Mouse (Mus musculus) MEL (cell line): ENCODE results near the gene Tspan9. TPM values are rescaled to one million over a fixed set of nuclear protein-coding genes. Genes with fewer than 3 reads are reported as not detected.

Experiments
- DNase-seq: peaks from one replicate; pipeline ENCODE4 v3.0.0; 2011; ENCODE audit warnings: low read depth, low spot score
- H3K27ac ChIP-seq: 2 replicates; pipeline ENCODE4 v1.5.1; 2012; ENCODE audit warnings: low read depth, mild to moderate bottlenecking, control low read depth, low read length, moderate library complexity; ENCODE audit not compliant: control insufficient read depth
- H3K27me3 ChIP-seq, 2 experiments: fragments of 150-350 bp in 1 of 2; sonication (generic) in 1 of 2; 2 replicates each; pipeline ENCODE4 v1.6.1; 2012; ENCODE audit warnings: low read length in 2 of 2, mild to moderate bottlenecking in 2 of 2, improper control_type of control experiment in 1 of 2, moderate library complexity in 1 of 2; ENCODE audit not compliant: insufficient read depth in 2 of 2, control insufficient read depth in 1 of 2
- H3K36me3 ChIP-seq, 2 experiments: 2 replicates each; pipeline ENCODE4 v1.6.1; 2012 to 2014; ENCODE audit warnings: low read length in 2 of 2, improper control_type of control experiment in 1 of 2, inconsistent platforms in 1 of 2, mild to moderate bottlenecking in 1 of 2; ENCODE audit not compliant: insufficient read depth in 2 of 2, control insufficient read depth in 1 of 2
- H3K4me1 ChIP-seq, 2 experiments: fragments of 150-350 bp in 1 of 2; sonication (generic) in 1 of 2; 2 replicates each; pipeline ENCODE4 v1.6.1; 2012; ENCODE audit warnings: low read length in 2 of 2, improper control_type of control experiment in 1 of 2, mild to moderate bottlenecking in 1 of 2; ENCODE audit not compliant: insufficient read depth in 2 of 2, control insufficient read depth in 1 of 2
- H3K4me3 ChIP-seq, 2 experiments: fragments of 150-350 bp in 1 of 2; sonication (generic) in 1 of 2; 2 replicates each; pipeline ENCODE4 v1.5.1; 2012; ENCODE audit warnings: low read depth in 2 of 2, low read length in 2 of 2, mild to moderate bottlenecking in 2 of 2, moderate library complexity in 2 of 2, control low read depth in 1 of 2, improper control_type of control experiment in 1 of 2; ENCODE audit not compliant: control insufficient read depth in 1 of 2, insufficient read depth in 1 of 2
- H3K79me2 ChIP-seq: 2 replicates; pipeline ENCODE4 v1.6.1; 2012; ENCODE audit warnings: mild to moderate bottlenecking, low read length, moderate library complexity; ENCODE audit not compliant: control insufficient read depth, poor library complexity, insufficient read depth
- H3K9ac ChIP-seq: 2 replicates; pipeline ENCODE4 v1.6.1; 2012; ENCODE audit warnings: low read depth, mild to moderate bottlenecking, control low read depth, low read length, moderate library complexity; ENCODE audit not compliant: control insufficient read depth, poor library complexity, severe bottlenecking
- H3K9me3 ChIP-seq: fragments of 150-350 bp; sonication (generic); replicated peaks from 2 replicates; pipeline ENCODE4 v1.6.1; 2012; ENCODE audit warnings: mild to moderate bottlenecking, low read length, improper control_type of control experiment, moderate library complexity; ENCODE audit not compliant: insufficient read depth
- BHLHE40 ChIP-seq: IDR thresholded peaks from 2 replicates; pipeline ENCODE4 v1.6.1; 2012; ENCODE audit warnings: low read depth, mild to moderate bottlenecking, inconsistent platforms, low read length, improper control_type of control experiment, borderline replicate concordance
- CHD2 ChIP-seq: IDR thresholded peaks from 2 replicates; pipeline ENCODE4 v1.6.1; 2011; ENCODE audit warnings: low read length, improper control_type of control experiment
- E2F4 ChIP-seq: IDR thresholded peaks from 2 replicates; pipeline ENCODE4 v1.6.1; 2011; ENCODE audit warnings: low read depth, low read length, improper control_type of control experiment, borderline replicate concordance
- ELF1 ChIP-seq: IDR thresholded peaks from 2 replicates; pipeline ENCODE4 v1.6.1; 2014; ENCODE audit warnings: low read depth, mild to moderate bottlenecking, inconsistent platforms, low read length, improper control_type of control experiment, moderate library complexity
- EP300 ChIP-seq, 2 experiments: IDR thresholded peaks; 2 replicates each; pipeline ENCODE4 v1.6.1; 2011; ENCODE audit warnings: improper control_type of control experiment in 2 of 2, low read length in 2 of 2, low read depth in 1 of 2, mild to moderate bottlenecking in 1 of 2
- ETS1 ChIP-seq: IDR thresholded peaks from 2 replicates; pipeline ENCODE4 v1.6.1; 2012; ENCODE audit warnings: low read depth, mild to moderate bottlenecking, inconsistent platforms, low read length, improper control_type of control experiment, moderate library complexity
- GABPA ChIP-seq: IDR thresholded peaks from 2 replicates; pipeline ENCODE4 v1.6.1; 2012; ENCODE audit warnings: low read depth, mild to moderate bottlenecking, inconsistent platforms, low read length, improper control_type of control experiment, moderate library complexity
- GATA1 ChIP-seq: IDR thresholded peaks from 2 replicates; pipeline ENCODE4 v1.6.1; 2011; ENCODE audit warnings: low read depth, low read length, improper control_type of control experiment
- KAT2A ChIP-seq: conservative IDR thresholded peaks from 2 replicates; pipeline ENCODE4 v1.6.1; 2012; ENCODE audit warnings: low read depth, low read length, improper control_type of control experiment, inconsistent platforms
- MAFK ChIP-seq: IDR thresholded peaks from 2 replicates; pipeline ENCODE4 v1.6.1; 2011; ENCODE audit warnings: low read depth, mild to moderate bottlenecking, low read length, improper control_type of control experiment, borderline replicate concordance
- MAZ ChIP-seq: IDR thresholded peaks from 2 replicates; pipeline ENCODE4 v1.6.1; 2012; ENCODE audit warnings: low read depth, mild to moderate bottlenecking, inconsistent platforms, low read length, improper control_type of control experiment
- MEF2A ChIP-seq: IDR thresholded peaks from 2 replicates; pipeline ENCODE4 v1.6.1; 2014; ENCODE audit warnings: low read depth, mild to moderate bottlenecking, inconsistent platforms, low read length, improper control_type of control experiment; ENCODE audit not compliant: poor library complexity, insufficient replicate concordance, severe bottlenecking; ENCODE audit errors: extremely low read depth
- MYB ChIP-seq: IDR thresholded peaks from 2 replicates; pipeline ENCODE4 v1.6.1; 2011; ENCODE audit warnings: mild to moderate bottlenecking, low read depth, low read length, improper control_type of control experiment
- NRF1 ChIP-seq: IDR thresholded peaks from 2 replicates; pipeline ENCODE4 v1.6.1; 2014; ENCODE audit warnings: low read depth, mild to moderate bottlenecking, inconsistent platforms, low read length, improper control_type of control experiment, moderate library complexity; ENCODE audit not compliant: poor library complexity, insufficient read depth, severe bottlenecking
- POLR2AphosphoS2 ChIP-seq: IDR thresholded peaks from 2 replicates; pipeline ENCODE4 v1.6.1; 2011; ENCODE audit warnings: low read length, improper control_type of control experiment
- RAD21 ChIP-seq: IDR thresholded peaks from 2 replicates; pipeline ENCODE4 v1.6.1; 2011; ENCODE audit warnings: mild to moderate bottlenecking, low read depth, low read length, improper control_type of control experiment
- TAL1 ChIP-seq: IDR thresholded peaks from 2 replicates; pipeline ENCODE4 v1.6.1; 2012; ENCODE audit warnings: mild to moderate bottlenecking, inconsistent platforms, low read length, moderate library complexity, mixed read lengths
- TBP ChIP-seq: IDR thresholded peaks from 2 replicates; pipeline ENCODE4 v1.8.0; 2011; ENCODE audit warnings: low read depth, low read length, improper control_type of control experiment
- TCF12 ChIP-seq: IDR thresholded peaks from 2 replicates; pipeline ENCODE4 v1.6.1; 2014; ENCODE audit warnings: low read depth, mild to moderate bottlenecking, inconsistent platforms, low read length, improper control_type of control experiment, moderate library complexity
- USF2 ChIP-seq, 2 experiments: IDR thresholded peaks; 2 replicates each; pipeline ENCODE4 v1.6.1; 2011 to 2012; ENCODE audit warnings: improper control_type of control experiment in 2 of 2, low read length in 2 of 2, borderline replicate concordance in 1 of 2, inconsistent platforms in 1 of 2, low read depth in 1 of 2, mild to moderate bottlenecking in 1 of 2; ENCODE audit not compliant: insufficient read depth in 1 of 2
- ZC3H11A ChIP-seq: IDR thresholded peaks from 2 replicates; pipeline ENCODE4 v1.6.1; 2012; ENCODE audit warnings: low read depth, mild to moderate bottlenecking, inconsistent platforms, low read length, improper control_type of control experiment
- ZKSCAN1 ChIP-seq: IDR thresholded peaks from 2 replicates; pipeline ENCODE4 v1.6.1; 2012; ENCODE audit warnings: low read depth, mild to moderate bottlenecking, inconsistent platforms, low read length, improper control_type of control experiment, moderate library complexity
- polyA plus RNA-seq, 2 experiments: library from polyadenylated mRNA; stranded (reverse) in 1 of 2; unstranded in 1 of 2; fragments of >175 nt in 1 of 2; fragments of >200 nt in 1 of 2; gene quantifications; 2 replicates each; pipeline versions ENCODE4 v1.2.1 to v1.2.4; 2012; ENCODE audit warnings: low replicate concordance in 2 of 2, low read depth in 1 of 2; ENCODE audit not compliant: insufficient read length in 2 of 2, insufficient read depth in 1 of 2, missing spikeins in 1 of 2
- total RNA-seq: library from RNA; depleted of rRNA; stranded (reverse); fragments of 300-350 nt; gene quantifications from 2 replicates; pipeline ENCODE4 v1.2.3, GENCODE M21; 2012

Tspan9 gene
- total and polyA plus RNA-seq, 3 experiments, result 0.08 to 3.4 TPM; not detected in 1

DNA sequence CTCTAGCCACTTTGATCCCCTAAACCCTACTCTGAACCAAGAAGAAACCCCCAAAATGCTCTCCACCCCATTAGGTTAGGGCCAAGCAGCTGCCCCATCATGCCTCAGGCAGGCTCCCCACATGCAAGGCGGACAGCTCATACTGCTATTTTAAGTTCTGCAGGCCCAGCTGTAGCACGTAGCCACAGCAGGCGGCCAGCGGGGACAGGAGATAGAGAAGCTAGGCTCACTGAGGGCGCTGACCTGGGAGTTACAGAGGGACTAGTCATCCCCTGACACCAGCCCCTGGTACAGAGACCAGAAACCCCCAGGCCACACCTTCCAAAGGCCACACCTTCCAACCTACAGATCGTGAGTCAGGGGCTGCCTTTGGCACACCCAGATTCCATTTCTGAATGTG lies 96.6 kb downstream of the Tspan9 start:
- H3K27me3 ChIP-seq, result no peaks in the 10 kb centered on the region
- H3K4me3 ChIP-seq, result no peak overlapping the region
- H3K4me1 ChIP-seq, result no peaks in the 10 kb centered on the region
- TF ChIP-seq BHLHE40 (no peak), ZC3H11A (no peak), KAT2A (no peak), TBP (no peak), TAL1 (no peak), EP300 (IDR thresholded peaks at IDR 0.05; ENCODE audit: low read depth in 1 of 2, low read length in 2 of 2) (no peak), ELF1 (no peak), NRF1 (no peak), MEF2A (no peak), MAZ (no peak), MYB (no peak), MAFK (no peak), RAD21 (no peak), TCF12 (no peak)
- H3K9ac ChIP-seq, result no peak overlapping the region
- no peaks in the 10 kb centered on the region for H3K79me2 ChIP-seq
- H3K27ac ChIP-seq, result no peak overlapping the region
- DNase-seq, result no peak
- no peaks in the 10 kb centered on the region for H3K36me3 ChIP-seq
- H3K9me3 ChIP-seq, result no peaks in the 10 kb centered on the region

DNA sequence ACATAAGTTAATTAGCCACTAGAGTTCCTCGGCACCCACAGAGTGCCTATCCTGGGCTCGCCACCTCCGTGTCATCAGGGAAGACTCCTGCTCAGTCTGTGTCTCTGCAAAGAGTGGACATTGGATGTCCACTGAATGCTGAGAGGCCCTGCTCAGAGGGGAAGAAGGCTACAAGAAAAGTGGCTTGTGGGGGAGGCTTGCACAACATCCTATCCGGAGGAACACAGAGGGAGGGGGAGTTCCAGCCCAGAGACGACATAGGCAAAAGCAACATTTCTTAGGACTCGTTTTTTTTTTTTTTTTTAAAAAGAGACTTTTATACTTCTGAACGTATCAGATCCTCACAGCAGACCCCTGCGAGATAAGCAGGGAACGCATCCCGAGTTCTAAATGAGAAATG lies 98.7 kb downstream of the Tspan9 start:
- no peak overlapping the region for H3K27ac ChIP-seq
- no peaks in the 10 kb centered on the region for H3K9me3 ChIP-seq
- no peak for DNase-seq
- H3K4me3 ChIP-seq, result no peak overlapping the region
- TF ChIP-seq E2F4 (no peak), BHLHE40 (no peak), RAD21 (no peak), CHD2 (no peak), USF2 (IDR thresholded peaks at IDR 0.05; ENCODE audit: borderline replicate concordance in 1 of 2, insufficient read depth in 1 of 2, low read depth in 1 of 2, low read length in 2 of 2) (no peak), GATA1 (no peak), ETS1 (no peak), POLR2AphosphoS2 (no peak), ZC3H11A (no peak), GABPA (no peak), TCF12 (no peak), MYB (no peak), ZKSCAN1 (no peak), MEF2A (no peak)
- H3K9ac ChIP-seq, result no peak overlapping the region
- no peaks in the 10 kb centered on the region for H3K36me3 ChIP-seq
- no peaks in the 10 kb centered on the region for H3K27me3 ChIP-seq
- H3K4me1 ChIP-seq, result no peaks in the 10 kb centered on the region
- H3K79me2 ChIP-seq, result no peaks in the 10 kb centered on the region
